Mouse (Mus musculus) lung, adult 2 months (tissue): ENCODE data around the gene Zkscan4.
"Not testable (repeated sequence)": the region's sequence is repeated elsewhere in the genome, so short reads cannot be mapped to it uniquely, and the experiment has no call there.

Source experiments
- CTCF ChIP-seq: fragments of 200-500 bp; IDR thresholded peaks from 2 replicates; pipeline ENCODE4 v1.5.1; 2011; ENCODE audit warnings: mild to moderate bottlenecking, low read length, control low read depth; ENCODE audit not compliant: insufficient read depth
- POLR2A ChIP-seq: fragments of 200-500 bp; IDR thresholded peaks from 2 replicates; pipeline ENCODE4 v1.6.1; 2011; ENCODE audit warnings: low read depth, mild to moderate bottlenecking, control low read depth, low read length, borderline replicate concordance; ENCODE audit errors: extremely low read depth

DNA sequence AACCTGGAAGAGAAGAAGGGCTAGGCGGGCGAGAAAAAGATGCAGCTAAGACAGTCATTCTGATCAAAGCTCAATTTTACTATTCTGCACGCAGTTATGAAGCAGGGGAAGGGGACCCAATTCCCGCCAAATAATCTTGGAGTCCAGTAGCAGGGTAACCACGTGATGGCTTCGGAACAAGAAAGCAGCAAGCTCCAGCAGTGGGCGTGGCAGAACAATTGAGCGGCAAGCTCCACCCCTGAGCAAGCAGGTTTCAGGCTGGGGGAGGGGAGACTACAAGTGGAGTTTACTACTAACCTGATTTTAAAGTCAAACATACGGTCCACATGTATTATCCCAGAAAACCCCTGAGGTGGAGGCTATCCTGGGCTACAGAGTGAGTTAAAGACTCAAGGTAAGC lies 16.2 kb upstream of the Zkscan4 start:
- TF ChIP-seq CTCF, POLR2A: not testable (repeated sequence)
